Mouse (Mus musculus): Measurements from ENCODE around the gene Vmn1r124. TPM values are rescaled to one million over a fixed set of nuclear protein-coding genes. Genes with fewer than 3 reads are reported as not detected.

Vmn1r124 gene
- polyA plus RNA-seq (2014; fragmentation: Illumina TruSeq; extraction: RNeasy Lipid Tissue Mini Kit (QIAGEN cat#74804); ENCODE audit: low read depth, low replicate concordance) = not detected

GRCm38 (mm10) chr7:21260517-21260916, at the start of gene Vmn1r124:
TSS of gene Vmn1r124 (minus strand) at chr7:21260617.

GRCm38 (mm10) chr7:21301367-21301766, 41.0 kb upstream of the Vmn1r124 start, which contains the start of gene Vmn1r126:
TSS of gene Vmn1r126 (minus strand) at chr7:21301467.

GRCm38 (mm10) chr7:21271879-21272278, 11.5 kb upstream of the Vmn1r124 start, which contains the start of gene Vmn1r125:
TSS of gene Vmn1r125 (plus strand) at chr7:21272179.

Other genes with a start within 250 kb of the Vmn1r124 start
- gene Vmn1r119, start 248.2 kb downstream of the Vmn1r124 start, polyA plus RNA-seq (2014; fragmentation: Illumina TruSeq; extraction: RNeasy Lipid Tissue Mini Kit (QIAGEN cat#74804); ENCODE audit: low read depth, low replicate concordance) = not detected
- gene Vmn1r120, start 206.8 kb downstream of the Vmn1r124 start, polyA plus RNA-seq (2014; fragmentation: Illumina TruSeq; extraction: RNeasy Lipid Tissue Mini Kit (QIAGEN cat#74804); ENCODE audit: low read depth, low replicate concordance) = not detected
- gene Vmn1r121, start 162.1 kb downstream of the Vmn1r124 start, polyA plus RNA-seq (2014; fragmentation: Illumina TruSeq; extraction: RNeasy Lipid Tissue Mini Kit (QIAGEN cat#74804); ENCODE audit: low read depth, low replicate concordance) = not detected
- gene Vmn1r122, start 126.5 kb downstream of the Vmn1r124 start, polyA plus RNA-seq (2014; fragmentation: Illumina TruSeq; extraction: RNeasy Lipid Tissue Mini Kit (QIAGEN cat#74804); ENCODE audit: low read depth, low replicate concordance) = not detected
- gene Vmn1r123, start 98.4 kb downstream of the Vmn1r124 start, polyA plus RNA-seq (2014; fragmentation: Illumina TruSeq; extraction: RNeasy Lipid Tissue Mini Kit (QIAGEN cat#74804); ENCODE audit: low read depth, low replicate concordance) = not detected
- not detected for gene Gm5157, start 70.2 kb downstream of the Vmn1r124 start, polyA plus RNA-seq (2014; fragmentation: Illumina TruSeq; extraction: RNeasy Lipid Tissue Mini Kit (QIAGEN cat#74804); ENCODE audit: low read depth, low replicate concordance)
- gene Vmn1r125, start 11.6 kb upstream of the Vmn1r124 start, polyA plus RNA-seq (2014; fragmentation: Illumina TruSeq; extraction: RNeasy Lipid Tissue Mini Kit (QIAGEN cat#74804); ENCODE audit: low read depth, low replicate concordance) = not detected
- gene Vmn1r126, start 40.9 kb upstream of the Vmn1r124 start, polyA plus RNA-seq (2014; fragmentation: Illumina TruSeq; extraction: RNeasy Lipid Tissue Mini Kit (QIAGEN cat#74804); ENCODE audit: low read depth, low replicate concordance) = not detected
- not detected for gene Vmn1r127, start 59.2 kb upstream of the Vmn1r124 start, polyA plus RNA-seq (2014; fragmentation: Illumina TruSeq; extraction: RNeasy Lipid Tissue Mini Kit (QIAGEN cat#74804); ENCODE audit: low read depth, low replicate concordance)
- not detected for gene Vmn1r128, start 88.8 kb upstream of the Vmn1r124 start, polyA plus RNA-seq (2014; fragmentation: Illumina TruSeq; extraction: RNeasy Lipid Tissue Mini Kit (QIAGEN cat#74804); ENCODE audit: low read depth, low replicate concordance)
- not detected for gene Vmn1r129, start 100.7 kb upstream of the Vmn1r124 start, polyA plus RNA-seq (2014; fragmentation: Illumina TruSeq; extraction: RNeasy Lipid Tissue Mini Kit (QIAGEN cat#74804); ENCODE audit: low read depth, low replicate concordance)
- gene Gm6882, start 172.1 kb upstream of the Vmn1r124 start, polyA plus RNA-seq (2014; fragmentation: Illumina TruSeq; extraction: RNeasy Lipid Tissue Mini Kit (QIAGEN cat#74804); ENCODE audit: low read depth, low replicate concordance) = not detected